Mouse (Mus musculus): ENCODE measurements at regions not wholly inside any gene's neighbourhood (a gene's known extent, or its start where the extent isn't known, plus 50 kb on each side); places are given as distances from the start of the nearest gene placed in this dataset.

GRCm38 (mm10) chr1:193971537-193971936 lies 601.4 kb upstream of the Camk1g start:
- no peak for DNase-seq (ENCODE audit: low read depth, low spot score)
- WGBS: 90% methylated on average over 1 of the region's 1 CpGs

- 81% methylated on average over 4 of the region's 4 CpGs for WGBS
- DNase-seq (ENCODE audit: low read depth, low spot score): no peak
Observed at GRCm38 (mm10) chr1:193969264-193969908, 599.3 kb upstream of the Camk1g start.

- no peak for DNase-seq (ENCODE audit: low read depth, low spot score)
- WGBS: 84% methylated on average over 4 of the region's 4 CpGs
Observed at GRCm38 (mm10) chr1:193967957-193968926, 598.1 kb upstream of the Camk1g start.

- DNase-seq (ENCODE audit: low read depth, low spot score): no peak
- WGBS: 22% methylated on average over 1 of the region's 1 CpGs
Observed at GRCm38 (mm10) chr1:193966652-193967555, 596.8 kb upstream of the Camk1g start.

- no peak for DNase-seq (ENCODE audit: low read depth, low spot score)
- WGBS: 58% methylated on average over 1 of the region's 1 CpGs
Observed at GRCm38 (mm10) chr1:193965278-193965677, 595.2 kb upstream of the Camk1g start.

GRCm38 (mm10) chr1:193951936-193952335 lies 581.8 kb upstream of the Camk1g start:
- no peak for DNase-seq (ENCODE audit: low read depth, low spot score)

- no peak for DNase-seq (ENCODE audit: low read depth, low spot score)
Observed at GRCm38 (mm10) chr1:193949817-193950216, 579.7 kb upstream of the Camk1g start.

- WGBS: 68% methylated on average over 6 of the region's 6 CpGs
- DNase-seq (ENCODE audit: low read depth, low spot score): no peak
Observed at GRCm38 (mm10) chr1:193946953-193947586, 577.0 kb upstream of the Camk1g start.

- DNase-seq (ENCODE audit: low read depth, low spot score): no peak
- WGBS: 72% methylated on average over 2 of the region's 2 CpGs
Observed at GRCm38 (mm10) chr1:193935969-193936368, 565.9 kb upstream of the Camk1g start.

GRCm38 (mm10) chr1:193934308-193934707 lies 564.2 kb upstream of the Camk1g start:
- no peak for DNase-seq (ENCODE audit: low read depth, low spot score)
- WGBS: 34% methylated on average over 1 of the region's 1 CpGs

GRCm38 (mm10) chr1:193931131-193931729 lies 561.1 kb upstream of the Camk1g start:
- whole genome bisulfite sequencing: 59% methylated on average over 5 of the region's 5 CpGs
- DNase-seq (ENCODE audit: low read depth, low spot score): no peak

- DNase-seq (ENCODE audit: low read depth, low spot score): no peak
- WGBS: 66% methylated on average over 4 of the region's 4 CpGs
Observed at GRCm38 (mm10) chr1:193928607-193929006, 558.5 kb upstream of the Camk1g start.

- WGBS: 66% methylated on average over 4 of the region's 4 CpGs
- DNase-seq (ENCODE audit: low read depth, low spot score): no peak
Observed at GRCm38 (mm10) chr1:193922756-193923155, 552.7 kb upstream of the Camk1g start.

- 47% methylated on average over 3 of the region's 3 CpGs for WGBS
- no peak for DNase-seq (ENCODE audit: low read depth, low spot score)
Observed at GRCm38 (mm10) chr1:193919243-193919642, 549.1 kb upstream of the Camk1g start.

- DNase-seq (ENCODE audit: low read depth, low spot score): no peak
Observed at GRCm38 (mm10) chr1:193905711-193906110, 535.6 kb upstream of the Camk1g start.

GRCm38 (mm10) chr1:193894072-193894471 lies 524.0 kb upstream of the Camk1g start:
- DNase-seq (ENCODE audit: low read depth, low spot score): no peak

GRCm38 (mm10) chr1:193876540-193876939 lies 506.4 kb upstream of the Camk1g start:
- 80% methylated on average over 2 of the region's 2 CpGs for WGBS

GRCm38 (mm10) chr1:193876121-193876520 lies 506.0 kb upstream of the Camk1g start:
- no peak for DNase-seq (ENCODE audit: low read depth, low spot score)

More at GRCm38 (mm10) chr1:193876540-193876939, 506.4 kb upstream of the Camk1g start:
- DNase-seq (ENCODE audit: low read depth, low spot score): no peak

GRCm38 (mm10) chr1:193875287-193875686 lies 505.2 kb upstream of the Camk1g start:
- WGBS: 91% methylated on average over 3 of the region's 3 CpGs
- DNase-seq (ENCODE audit: low read depth, low spot score): no peak

Measured in large intestine, adult 2 months (tissue).